Mouse (Mus musculus): ENCODE measurements around the gene Borcs7. TPM values are rescaled to one million over a fixed set of nuclear protein-coding genes. Genes with fewer than 3 reads are reported as not detected.

Borcs7 gene
- polyA plus RNA-seq, 1 experiment from 2014 or later, result 18.0 TPM

- Histone ChIP-seq H3K27ac (ENCODE audit: low read depth) (no peak overlapping the region), H3K36me3 (ENCODE audit: control insufficient read depth, insufficient read depth, low read length) (peaks cover 42% of the 10 kb centered on the region), H3K27me3 (replicated peaks; ENCODE audit: control insufficient read depth, insufficient read depth, low read length) (no peaks in the 10 kb centered on the region), H3K4me1 (replicated peaks; ENCODE audit: control insufficient read depth, insufficient read depth, low read length) (no peaks in the 10 kb centered on the region), H3K9ac (ENCODE audit: low read length) (no peak overlapping the region), H3K4me2 (ENCODE audit: low read length) (no peak overlapping the region), H3K9me3 (ENCODE audit: control insufficient read depth, low read length) (no peaks in the 10 kb centered on the region), H3K4me3 (ENCODE audit: low read depth, low read length) (no peak overlapping the region)
- WGBS, result 92% methylated on average over 3 of the region's 3 CpGs
- DNase-seq (ENCODE audit: low spot score) (no peak), ATAC-seq (replicated peaks; ENCODE audit: low FRiP score, low TSS enrichment, low read depth) (no peak)
Measured at GRCm38 (mm10) chr19:46657339-46658020, 32.2 kb upstream of the Borcs7 start.

GRCm38 (mm10) chr19:46658348-46658747 is 31.4 kb upstream of the Borcs7 start:
- no peak overlapping the region for H3K4me2 ChIP-seq (ENCODE audit: low read length)
- no peak overlapping the region for H3K27ac ChIP-seq (ENCODE audit: low read depth)
- no peaks in the 10 kb centered on the region for H3K9me3 ChIP-seq (ENCODE audit: control insufficient read depth, low read length)
- ATAC-seq (replicated peaks; ENCODE audit: low FRiP score, low TSS enrichment, low read depth) (no peak), DNase-seq (ENCODE audit: low spot score) (no peak)
- H3K27me3 ChIP-seq (replicated peaks; ENCODE audit: control insufficient read depth, insufficient read depth, low read length), result no peaks in the 10 kb centered on the region
- H3K36me3 ChIP-seq (ENCODE audit: control insufficient read depth, insufficient read depth, low read length), result peaks cover 37% of the 10 kb centered on the region
- H3K4me1 ChIP-seq (replicated peaks; ENCODE audit: control insufficient read depth, insufficient read depth, low read length), result no peaks in the 10 kb centered on the region
- WGBS, result 91% methylated on average over 7 of the region's 7 CpGs
- H3K9ac ChIP-seq (ENCODE audit: low read length), result no peak overlapping the region
- H3K4me3 ChIP-seq (ENCODE audit: low read depth, low read length), result no peak overlapping the region

- Histone ChIP-seq H3K4me3 (ENCODE audit: low read depth, low read length) (no peak overlapping the region), H3K4me1 (replicated peaks; ENCODE audit: control insufficient read depth, insufficient read depth, low read length) (no peaks in the 10 kb centered on the region), H3K27me3 (replicated peaks; ENCODE audit: control insufficient read depth, insufficient read depth, low read length) (no peaks in the 10 kb centered on the region), H3K9ac (ENCODE audit: low read length) (no peak overlapping the region), H3K9me3 (ENCODE audit: control insufficient read depth, low read length) (no peaks in the 10 kb centered on the region), H3K36me3 (ENCODE audit: control insufficient read depth, insufficient read depth, low read length) (peaks cover 32% of the 10 kb centered on the region), H3K27ac (ENCODE audit: low read depth) (no peak overlapping the region), H3K4me2 (ENCODE audit: low read length) (no peak overlapping the region)
- WGBS, result 74% methylated on average over 9 of the region's 9 CpGs
- DNase-seq (ENCODE audit: low spot score) (no peak), ATAC-seq (replicated peaks; ENCODE audit: low FRiP score, low TSS enrichment, low read depth) (no peak)
Measured at GRCm38 (mm10) chr19:46658851-46659250, 30.9 kb upstream of the Borcs7 start.

- Histone ChIP-seq H3K27ac (ENCODE audit: low read depth) (no peak overlapping the region), H3K4me3 (ENCODE audit: low read depth, low read length) (no peak overlapping the region), H3K27me3 (replicated peaks; ENCODE audit: control insufficient read depth, insufficient read depth, low read length) (no peaks in the 10 kb centered on the region), H3K4me1 (replicated peaks; ENCODE audit: control insufficient read depth, insufficient read depth, low read length) (no peaks in the 10 kb centered on the region), H3K4me2 (ENCODE audit: low read length) (no peak overlapping the region), H3K36me3 (ENCODE audit: control insufficient read depth, insufficient read depth, low read length) (peaks cover 5% of the 10 kb centered on the region), H3K9me3 (ENCODE audit: control insufficient read depth, low read length) (no peaks in the 10 kb centered on the region), H3K9ac (ENCODE audit: low read length) (no peak overlapping the region)
- DNase-seq (ENCODE audit: low spot score) (no peak), ATAC-seq (replicated peaks; ENCODE audit: low FRiP score, low TSS enrichment, low read depth) (0 out of 2 replicates have a peak, but pooled peaks have one; percentile 32)
- 38% methylated on average over 4 of the region's 4 CpGs for WGBS
Measured at GRCm38 (mm10) chr19:46661511-46661910, 28.2 kb upstream of the Borcs7 start.

- Histone ChIP-seq H3K36me3 (ENCODE audit: control insufficient read depth, insufficient read depth, low read length) (no peaks in the 10 kb centered on the region), H3K27ac (ENCODE audit: low read depth) (no peak overlapping the region), H3K4me3 (ENCODE audit: low read depth, low read length) (no peak overlapping the region), H3K4me1 (replicated peaks; ENCODE audit: control insufficient read depth, insufficient read depth, low read length) (no peaks in the 10 kb centered on the region), H3K9me3 (ENCODE audit: control insufficient read depth, low read length) (no peaks in the 10 kb centered on the region), H3K4me2 (ENCODE audit: low read length) (no peak overlapping the region), H3K27me3 (replicated peaks; ENCODE audit: control insufficient read depth, insufficient read depth, low read length) (no peaks in the 10 kb centered on the region), H3K9ac (ENCODE audit: low read length) (no peak overlapping the region)
- no peak for ATAC-seq (replicated peaks; ENCODE audit: low FRiP score, low TSS enrichment, low read depth)
- 72% methylated on average over 8 of the region's 8 CpGs for WGBS
- no peak for DNase-seq (ENCODE audit: low spot score)
Measured at GRCm38 (mm10) chr19:46662214-46662613, 27.5 kb upstream of the Borcs7 start.

GRCm38 (mm10) chr19:46662784-46663183 is 26.9 kb upstream of the Borcs7 start:
- no peak overlapping the region for H3K4me3 ChIP-seq (ENCODE audit: low read depth, low read length)
- no peak overlapping the region for H3K9ac ChIP-seq (ENCODE audit: low read length)
- ATAC-seq (replicated peaks; ENCODE audit: low FRiP score, low TSS enrichment, low read depth) (no peak), DNase-seq (ENCODE audit: low spot score) (no peak)
- 86% methylated on average over 6 of the region's 6 CpGs for WGBS
- no peaks in the 10 kb centered on the region for H3K9me3 ChIP-seq (ENCODE audit: control insufficient read depth, low read length)
- H3K36me3 ChIP-seq (ENCODE audit: control insufficient read depth, insufficient read depth, low read length), result no peaks in the 10 kb centered on the region
- H3K27me3 ChIP-seq (replicated peaks; ENCODE audit: control insufficient read depth, insufficient read depth, low read length), result no peaks in the 10 kb centered on the region
- H3K4me2 ChIP-seq (ENCODE audit: low read length), result no peak overlapping the region
- no peaks in the 10 kb centered on the region for H3K4me1 ChIP-seq (replicated peaks; ENCODE audit: control insufficient read depth, insufficient read depth, low read length)
- H3K27ac ChIP-seq (ENCODE audit: low read depth), result no peak overlapping the region

GRCm38 (mm10) chr19:46665474-46665873 is 24.2 kb upstream of the Borcs7 start:
- WGBS, result 59% methylated on average over 7 of the region's 7 CpGs
- no peak for DNase-seq (ENCODE audit: low spot score)
- no peak overlapping the region for H3K27ac ChIP-seq (ENCODE audit: low read depth)

GRCm38 (mm10) chr19:46667300-46667699 is 22.4 kb upstream of the Borcs7 start:
- DNase-seq (ENCODE audit: low spot score) (no peak), ATAC-seq (replicated peaks; ENCODE audit: low FRiP score, low TSS enrichment, low read depth) (no peak)
- no peaks in the 10 kb centered on the region for H3K4me1 ChIP-seq (replicated peaks; ENCODE audit: control insufficient read depth, insufficient read depth, low read length)
- H3K27me3 ChIP-seq (replicated peaks; ENCODE audit: control insufficient read depth, insufficient read depth, low read length), result no peaks in the 10 kb centered on the region
- no peak overlapping the region for H3K4me2 ChIP-seq (ENCODE audit: low read length)
- 56% methylated on average over 11 of the region's 11 CpGs for WGBS
- no peak overlapping the region for H3K27ac ChIP-seq (ENCODE audit: low read depth)
- H3K36me3 ChIP-seq (ENCODE audit: control insufficient read depth, insufficient read depth, low read length), result no peaks in the 10 kb centered on the region
- H3K9me3 ChIP-seq (ENCODE audit: control insufficient read depth, low read length), result no peaks in the 10 kb centered on the region
- no peak overlapping the region for H3K4me3 ChIP-seq (ENCODE audit: low read depth, low read length)
- H3K9ac ChIP-seq (ENCODE audit: low read length), result no peak overlapping the region

More at GRCm38 (mm10) chr19:46665474-46665873, 24.2 kb upstream of the Borcs7 start:
- Histone ChIP-seq H3K4me3 (ENCODE audit: low read depth, low read length) (no peak overlapping the region), H3K9ac (ENCODE audit: low read length) (no peak overlapping the region), H3K9me3 (ENCODE audit: control insufficient read depth, low read length) (no peaks in the 10 kb centered on the region), H3K36me3 (ENCODE audit: control insufficient read depth, insufficient read depth, low read length) (no peaks in the 10 kb centered on the region), H3K4me2 (ENCODE audit: low read length) (no peak overlapping the region), H3K27me3 (replicated peaks; ENCODE audit: control insufficient read depth, insufficient read depth, low read length) (no peaks in the 10 kb centered on the region), H3K4me1 (replicated peaks; ENCODE audit: control insufficient read depth, insufficient read depth, low read length) (no peaks in the 10 kb centered on the region)
- ATAC-seq (replicated peaks; ENCODE audit: low FRiP score, low TSS enrichment, low read depth), result no peak

- Histone ChIP-seq H3K4me3 (ENCODE audit: low read depth, low read length) (no peak overlapping the region), H3K27ac (ENCODE audit: low read depth) (no peak overlapping the region), H3K9ac (ENCODE audit: low read length) (no peak overlapping the region), H3K4me2 (ENCODE audit: low read length) (no peak overlapping the region), H3K27me3 (replicated peaks; ENCODE audit: control insufficient read depth, insufficient read depth, low read length) (no peaks in the 10 kb centered on the region), H3K4me1 (replicated peaks; ENCODE audit: control insufficient read depth, insufficient read depth, low read length) (no peaks in the 10 kb centered on the region), H3K9me3 (ENCODE audit: control insufficient read depth, low read length) (no peaks in the 10 kb centered on the region), H3K36me3 (ENCODE audit: control insufficient read depth, insufficient read depth, low read length) (no peaks in the 10 kb centered on the region)
- ATAC-seq (replicated peaks; ENCODE audit: low FRiP score, low TSS enrichment, low read depth) (no peak), DNase-seq (ENCODE audit: low spot score) (no peak)
- WGBS, result 86% methylated on average over 10 of the region's 10 CpGs
Measured at GRCm38 (mm10) chr19:46668263-46668662, 21.4 kb upstream of the Borcs7 start.
